Mouse (Mus musculus) gastrocnemius, postnatal 25 days (tissue): ENCODE results near the gene Socs3. TPM values are rescaled to one million over a fixed set of nuclear protein-coding genes. Genes with fewer than 3 reads are reported as not detected.
A peak's percentile ranks its signal among the peaks of the same experiment; 100 is the strongest.

Experiments used
- DNase-seq: peaks from one replicate; pipeline ENCODE4 v3.0.0; 2022
- total RNA-seq, 2 experiments: library from RNA; stranded (reverse); gene quantifications; 1 replicate in 1 of 2; 2 replicates in 1 of 2; pipeline ENCODE4 v1.2.3; 2021

The Socs3 gene
- total RNA-seq, 2 experiments from 2014 or later: 4.4 to 6.1 TPM

GRCm38 (mm10) chr11:117995255-117995654, 25.4 kb upstream of the Socs3 start:
- no peak for DNase-seq

GRCm38 (mm10) chr11:117994250-117995057, 24.6 kb upstream of the Socs3 start:
- DNase-seq: no peak

- DNase-seq: no peak
Observed at GRCm38 (mm10) chr11:117993190-117994175, 23.6 kb upstream of the Socs3 start.

- DNase-seq: no peak
Observed at GRCm38 (mm10) chr11:117991502-117992470, 21.9 kb upstream of the Socs3 start.

GRCm38 (mm10) chr11:117989926-117990325, 20.1 kb upstream of the Socs3 start:
- no peak for DNase-seq

- no peak for DNase-seq
Observed at GRCm38 (mm10) chr11:117989241-117989640, 19.4 kb upstream of the Socs3 start.

GRCm38 (mm10) chr11:117987968-117988367, 18.1 kb upstream of the Socs3 start:
- DNase-seq: no peak

GRCm38 (mm10) chr11:117987032-117987451, 17.2 kb upstream of the Socs3 start:
- DNase-seq: no peak

- peak; percentile 91 for DNase-seq
Observed at GRCm38 (mm10) chr11:117986126-117987031, 16.5 kb upstream of the Socs3 start, which contains the start of gene Pgs1. Gene Pgs1, plus strand, starts transcription at chr11:117986292.

- no peak for DNase-seq
Observed at GRCm38 (mm10) chr11:117983770-117984169, 13.9 kb upstream of the Socs3 start.

GRCm38 (mm10) chr11:117982426-117982825, 12.6 kb upstream of the Socs3 start:
- DNase-seq: no peak

- DNase-seq: no peak
Observed at GRCm38 (mm10) chr11:117979388-117979787, 9.5 kb upstream of the Socs3 start.

- DNase-seq: no peak
Observed at GRCm38 (mm10) chr11:117977694-117978360, 8.0 kb upstream of the Socs3 start.

- peak; percentile 65 for DNase-seq
Observed at GRCm38 (mm10) chr11:117976081-117976582, 6.3 kb upstream of the Socs3 start.

GRCm38 (mm10) chr11:117975211-117975967, 5.5 kb upstream of the Socs3 start:
- no peak for DNase-seq

- no peak for DNase-seq
Observed at GRCm38 (mm10) chr11:117974327-117975125, 4.7 kb upstream of the Socs3 start.

GRCm38 (mm10) chr11:117973569-117973968, 3.7 kb upstream of the Socs3 start:
- DNase-seq: no peak
